Mouse (Mus musculus): Measurements from ENCODE around the gene Tcap.

Gene Tcap

DNA sequence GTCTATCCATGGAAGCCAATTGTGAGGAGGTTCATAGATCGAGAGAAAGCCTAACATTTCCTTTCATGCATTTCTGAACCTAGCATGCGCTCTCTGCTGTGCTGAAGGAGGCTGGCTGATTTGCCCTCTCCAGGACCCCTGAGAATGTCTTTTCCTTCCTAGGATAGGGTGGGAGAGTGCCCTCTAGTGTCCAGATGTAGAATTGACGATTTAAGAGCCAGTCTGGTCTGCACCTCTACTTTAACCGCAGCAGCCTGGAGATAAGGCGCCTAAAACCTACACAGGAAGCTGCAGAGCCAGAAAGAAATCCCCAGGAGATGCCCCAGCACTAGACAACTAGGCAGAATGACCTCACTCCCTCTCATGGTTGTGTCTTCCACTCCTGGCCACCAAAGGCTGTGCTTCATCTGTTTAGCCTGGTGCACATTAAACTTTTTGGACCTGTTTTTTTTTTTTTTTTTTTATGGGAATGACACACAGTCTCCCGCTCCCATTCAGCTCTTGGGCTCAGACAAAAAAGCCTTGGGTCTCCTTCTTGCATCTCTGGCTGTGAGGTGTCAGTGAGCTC is 27.8 kb upstream of the Tcap start:
- peak; percentile 90 for DNase-seq (ENCODE audit: low read depth)

DNA sequence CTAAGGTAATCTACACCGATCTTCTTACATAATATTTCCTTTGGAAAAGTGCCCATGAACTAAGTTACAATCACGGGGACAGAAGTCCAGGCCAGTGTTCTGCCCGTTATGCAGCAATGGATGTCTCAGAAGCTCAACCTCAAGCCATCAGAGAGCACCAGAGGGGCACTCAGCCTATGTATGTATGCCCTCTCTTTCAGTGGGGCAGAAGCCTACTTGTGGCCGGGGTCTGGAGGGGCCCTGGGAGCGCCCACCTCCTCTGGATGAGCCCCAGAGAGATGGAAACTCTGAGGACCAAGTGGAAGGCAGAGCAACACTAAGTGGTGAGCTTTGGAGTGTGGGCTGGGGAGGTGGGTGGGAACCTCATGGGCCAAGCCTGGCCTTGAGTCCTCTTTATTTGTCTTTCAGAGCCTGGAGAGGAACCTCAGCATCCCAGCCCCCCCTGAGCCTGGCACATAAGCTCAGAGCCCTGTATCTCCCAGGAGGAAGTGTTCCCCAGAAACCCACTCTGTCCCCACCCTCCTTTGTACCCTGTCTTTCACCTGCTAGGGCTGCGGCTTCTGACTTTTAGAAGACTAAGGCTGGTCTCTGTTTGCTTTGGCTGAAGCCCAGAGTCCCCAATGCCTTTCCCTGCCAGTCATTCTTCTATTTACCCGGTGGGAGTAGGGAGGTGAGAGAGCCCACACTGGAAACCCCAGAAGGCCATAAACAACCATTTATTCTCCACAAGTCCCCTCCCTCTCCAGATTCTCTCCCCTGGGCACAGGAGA is 26.8 kb upstream of the Tcap start:
- peak; percentile 21 for DNase-seq (ENCODE audit: low read depth)

DNA sequence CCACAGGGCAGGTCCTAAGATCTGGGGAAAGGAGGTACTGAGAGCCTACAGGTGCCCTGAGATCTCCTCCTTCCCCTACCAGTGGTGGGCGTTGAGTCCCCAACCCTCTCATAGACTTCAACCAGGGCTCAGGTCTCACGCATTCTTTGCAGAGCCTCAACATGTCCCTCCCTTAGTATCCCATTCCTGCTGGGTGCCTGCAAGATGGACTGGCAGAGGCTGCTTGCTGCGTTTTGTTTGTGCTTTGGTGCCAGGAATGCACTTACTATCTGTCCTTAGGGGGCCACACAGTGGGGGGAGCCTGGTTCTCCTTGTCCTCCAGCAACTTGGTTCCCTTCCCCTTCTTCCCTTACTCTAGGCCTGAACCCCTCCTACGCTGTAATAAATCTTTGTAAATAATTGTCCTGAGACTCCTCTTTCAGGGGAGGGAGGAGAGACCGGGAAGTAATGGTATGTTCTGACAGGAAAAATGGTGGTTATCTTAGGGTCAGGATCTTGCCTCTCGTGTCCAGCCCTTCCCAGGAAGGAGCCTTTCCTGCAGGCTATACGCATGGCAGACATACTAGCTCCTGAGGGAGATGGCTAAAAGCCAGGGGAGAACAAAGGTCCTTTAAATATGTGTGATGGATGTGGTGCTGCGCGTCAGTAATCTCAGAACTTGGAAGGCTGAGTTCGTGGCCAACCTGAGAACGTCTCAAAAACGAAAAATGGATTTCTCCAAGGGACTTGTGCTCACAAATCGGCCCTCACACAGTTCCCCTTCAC is 26.0 kb upstream of the Tcap start:
- DNase-seq (ENCODE audit: low read depth) = no peak

DNA sequence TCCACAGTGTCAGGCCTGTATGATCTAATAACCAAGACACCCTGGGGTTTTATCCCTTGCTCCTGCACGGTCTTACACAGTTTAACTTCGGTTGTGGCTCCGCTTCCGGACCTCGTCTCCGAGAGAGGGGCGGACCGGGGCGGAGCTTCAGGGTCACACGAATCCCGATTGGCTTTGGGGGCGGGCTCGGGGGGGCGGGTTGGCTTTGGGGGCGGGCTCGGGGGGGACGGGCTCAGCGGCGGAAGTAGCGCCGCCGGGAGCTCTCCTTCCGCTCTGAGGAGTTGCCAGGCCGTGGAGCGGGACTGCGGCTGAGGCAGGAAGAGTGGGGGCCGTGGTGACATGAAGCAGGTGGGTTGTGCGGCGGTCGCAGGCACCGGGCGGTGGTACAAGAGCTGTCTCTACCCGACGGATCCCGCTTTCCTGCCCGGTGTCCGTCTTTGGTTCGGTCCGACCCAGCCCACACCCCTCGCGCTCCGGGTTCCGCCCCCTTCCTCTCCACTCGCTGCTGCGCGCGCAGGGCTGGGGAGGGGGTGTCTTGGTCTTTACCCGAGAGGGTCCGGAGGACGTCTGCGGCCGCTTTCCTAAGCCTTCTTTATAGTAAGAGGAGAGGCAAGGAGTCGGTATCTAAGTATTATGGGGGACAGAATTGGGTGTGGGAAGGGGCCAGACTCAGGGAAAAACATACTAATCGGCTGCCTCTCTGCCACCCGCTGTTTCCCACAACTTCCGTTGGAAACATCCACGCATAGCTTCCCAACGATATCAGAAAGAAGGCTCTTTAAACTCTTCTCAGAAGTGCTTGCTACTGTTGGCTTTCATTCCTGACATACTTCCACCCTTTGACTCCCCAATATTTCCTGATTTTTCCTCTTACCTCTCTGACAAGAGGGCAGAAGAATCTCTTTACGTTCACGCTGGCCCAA is 25.2 kb upstream of the Tcap start, which contains the start of gene Stard3:
Gene Stard3 (plus strand): TSS at position 208 of the 923 bp plus-strand sequence.
- peak; percentile 97 for DNase-seq (ENCODE audit: low read depth)

DNA sequence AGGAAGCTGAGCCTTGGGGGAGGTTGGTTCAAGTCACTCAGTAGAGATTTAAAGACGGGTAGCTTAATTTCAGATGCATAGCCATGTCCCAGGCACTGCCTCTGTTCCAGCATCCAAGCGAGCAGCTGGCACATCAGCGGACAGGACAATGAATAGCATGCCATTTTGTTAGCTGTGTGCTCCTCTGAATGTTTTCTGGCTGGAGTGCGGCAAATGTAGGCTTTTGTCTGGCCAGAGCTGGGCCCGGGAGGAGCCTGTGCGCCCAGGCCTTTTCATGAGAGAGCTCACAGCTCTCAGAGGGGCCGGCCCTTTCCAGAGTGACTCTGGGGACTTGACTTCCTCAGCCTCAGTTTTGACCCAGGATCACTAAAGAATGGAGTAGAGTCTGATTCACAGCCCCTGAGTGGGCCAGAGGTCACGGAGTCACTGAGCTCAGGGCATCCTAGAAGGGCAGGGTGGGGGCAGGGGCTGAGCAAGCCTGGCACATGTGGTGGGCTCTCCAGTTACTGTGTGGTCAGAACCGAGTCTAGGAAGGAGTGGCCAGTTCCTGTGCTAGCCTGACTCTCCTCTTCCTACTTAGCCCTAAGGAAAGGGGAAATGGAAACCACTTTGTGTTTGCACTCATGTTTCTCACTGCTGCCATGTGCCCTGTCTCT is 22.6 kb upstream of the Tcap start:
- no peak for DNase-seq (ENCODE audit: low read depth)

DNA sequence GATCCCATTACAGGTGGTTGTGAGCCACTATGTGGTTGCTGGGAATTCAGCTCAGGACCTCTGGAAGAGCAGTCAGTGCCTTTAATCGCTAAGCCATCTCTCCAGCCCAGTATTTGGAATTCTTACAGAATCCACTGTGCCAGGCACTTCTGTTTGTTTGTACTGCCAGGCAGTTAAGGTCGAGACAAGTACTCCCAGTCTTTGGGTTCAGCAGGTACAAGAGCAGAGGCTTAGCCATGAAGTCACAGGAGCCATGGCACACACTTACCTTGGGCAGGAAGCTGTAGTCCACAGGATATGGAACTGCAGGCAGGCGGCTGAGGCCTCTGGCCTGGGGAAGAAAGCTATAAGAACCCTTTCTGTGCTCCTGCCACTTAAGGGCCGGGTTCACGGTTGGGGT is 19.8 kb upstream of the Tcap start:
- no peak for DNase-seq (ENCODE audit: low read depth)

DNA sequence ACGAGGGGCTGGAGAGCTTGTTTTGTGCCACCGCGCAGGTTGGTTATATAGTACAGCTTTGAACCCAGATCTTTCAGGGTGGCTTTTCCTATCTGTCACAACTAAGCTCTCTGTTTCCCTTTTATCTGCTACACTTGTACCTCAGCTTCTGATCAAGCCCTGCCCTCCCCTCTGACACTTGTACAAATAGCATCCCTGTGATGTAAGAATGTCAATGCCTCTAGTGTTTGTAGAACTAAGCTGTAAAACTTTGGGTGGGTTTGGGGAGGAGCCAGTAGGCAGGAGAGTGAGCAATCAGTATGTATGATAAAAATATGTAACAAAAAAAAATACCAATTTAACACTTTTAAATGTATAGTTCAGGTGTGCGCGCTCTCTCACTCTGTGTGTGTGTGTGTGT is 19.2 kb upstream of the Tcap start:
- DNase-seq (ENCODE audit: low read depth) = no peak

DNA sequence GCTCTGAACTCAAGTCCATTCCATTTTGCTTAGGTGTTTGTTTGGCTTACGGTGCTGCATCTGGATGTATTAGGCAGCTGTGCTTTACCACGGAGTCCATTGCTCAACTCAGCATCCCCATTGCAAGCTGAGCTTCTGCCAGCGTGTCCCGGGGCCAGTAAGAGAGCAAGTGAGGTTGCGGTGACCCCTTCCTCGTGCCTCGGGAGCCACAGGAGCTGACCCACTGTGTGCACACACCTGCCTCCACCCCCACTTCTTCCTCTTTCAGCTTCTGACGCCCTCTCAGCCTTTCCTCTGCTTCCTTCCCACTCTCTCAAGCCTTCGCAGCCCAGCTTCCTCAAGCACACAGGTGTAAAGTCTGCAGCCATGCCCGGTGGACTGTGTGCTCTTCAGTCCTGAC is 17.3 kb upstream of the Tcap start:
- DNase-seq (ENCODE audit: low read depth) = no peak

DNA sequence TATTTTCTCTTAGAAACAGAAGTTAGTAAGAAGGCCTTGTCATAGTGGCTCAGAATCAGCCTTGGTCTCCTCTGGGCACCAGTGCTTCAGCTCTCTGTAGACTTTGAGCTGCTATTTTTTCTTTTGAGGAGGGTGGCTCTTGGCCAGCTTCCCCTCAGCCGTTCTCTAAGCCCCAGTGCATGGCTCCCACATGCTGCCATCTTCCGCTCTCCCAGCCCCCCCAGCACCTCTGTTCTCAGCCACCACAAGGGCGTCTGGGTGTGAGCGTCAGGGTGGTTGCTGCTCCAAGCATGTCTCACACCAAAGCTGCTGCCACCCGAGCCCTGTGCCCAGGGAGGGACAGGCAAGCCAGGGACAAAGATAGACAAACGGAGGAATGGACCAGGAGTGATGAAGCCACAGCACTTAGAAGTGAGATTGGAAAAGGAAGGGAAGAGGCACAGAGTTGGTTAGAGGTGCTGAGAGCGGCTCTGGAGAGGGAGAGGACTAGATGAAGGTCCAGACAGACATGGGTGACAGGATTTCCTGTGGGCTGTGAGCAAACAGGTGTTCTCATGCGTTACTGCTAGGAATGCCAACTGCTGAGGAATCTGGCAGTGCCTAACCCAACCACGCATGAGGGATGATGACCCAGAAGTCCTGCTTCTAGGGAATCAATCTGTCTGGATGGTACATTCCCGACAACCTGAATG is 16.3 kb upstream of the Tcap start:
- DNase-seq (ENCODE audit: low read depth) = no peak

DNA sequence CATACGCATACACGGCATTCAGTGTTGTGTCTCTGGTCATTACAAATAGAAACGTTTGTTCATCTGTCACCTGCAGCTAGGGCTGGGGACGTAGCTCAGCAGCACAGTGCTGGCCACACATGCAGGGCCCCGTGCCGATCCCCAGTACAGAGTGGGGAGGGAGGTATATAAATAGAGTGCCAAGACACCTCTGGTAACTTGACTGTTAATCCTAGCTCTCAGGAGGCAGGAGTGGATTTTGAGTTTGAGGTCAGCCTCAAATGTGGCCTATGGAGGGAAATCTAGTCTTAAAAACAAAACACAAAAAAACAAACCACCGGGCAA is 15.8 kb upstream of the Tcap start:
- DNase-seq (ENCODE audit: low read depth) = no peak

DNA sequence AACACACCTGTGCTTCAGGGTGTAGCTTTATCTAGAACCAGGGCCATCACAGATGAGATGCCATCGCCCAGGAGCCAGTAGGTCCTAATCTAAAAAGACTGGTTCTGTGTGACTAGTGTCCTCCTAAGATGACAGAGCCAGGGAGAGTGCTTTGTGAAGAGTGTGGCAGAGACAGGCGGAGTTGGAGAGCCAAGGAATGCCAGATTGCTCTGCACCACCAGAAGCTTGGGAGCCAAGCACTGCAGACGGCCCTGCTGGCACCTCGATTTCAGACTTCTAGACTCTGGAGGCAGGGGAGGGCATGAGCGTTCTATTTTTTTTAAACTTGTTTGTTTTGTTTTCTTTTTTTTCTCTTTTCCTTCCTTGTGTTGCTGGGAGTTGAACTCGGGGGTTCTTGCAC is 14.3 kb upstream of the Tcap start:
- no peak for DNase-seq (ENCODE audit: low read depth)

DNA sequence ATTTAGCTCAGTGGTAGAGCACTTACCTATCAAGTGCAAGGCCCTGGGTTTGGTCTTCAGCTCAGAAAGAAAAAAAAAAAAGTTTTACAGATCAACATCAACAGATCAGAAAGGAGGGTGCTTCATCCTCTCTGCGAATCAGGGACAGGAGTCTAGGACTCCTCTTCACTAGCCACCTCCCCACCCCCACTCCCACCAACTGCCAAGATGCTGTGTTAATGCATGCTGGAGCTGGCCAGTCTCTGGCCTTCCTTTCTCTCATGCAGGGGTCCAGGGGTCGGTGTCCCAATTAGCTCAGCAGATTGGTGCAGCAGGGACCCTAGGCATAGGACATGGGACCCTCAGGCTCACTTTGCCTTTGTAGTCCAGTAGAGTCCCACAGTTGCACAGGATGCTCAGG is 13.0 kb upstream of the Tcap start:
- no peak for DNase-seq (ENCODE audit: low read depth)

DNA sequence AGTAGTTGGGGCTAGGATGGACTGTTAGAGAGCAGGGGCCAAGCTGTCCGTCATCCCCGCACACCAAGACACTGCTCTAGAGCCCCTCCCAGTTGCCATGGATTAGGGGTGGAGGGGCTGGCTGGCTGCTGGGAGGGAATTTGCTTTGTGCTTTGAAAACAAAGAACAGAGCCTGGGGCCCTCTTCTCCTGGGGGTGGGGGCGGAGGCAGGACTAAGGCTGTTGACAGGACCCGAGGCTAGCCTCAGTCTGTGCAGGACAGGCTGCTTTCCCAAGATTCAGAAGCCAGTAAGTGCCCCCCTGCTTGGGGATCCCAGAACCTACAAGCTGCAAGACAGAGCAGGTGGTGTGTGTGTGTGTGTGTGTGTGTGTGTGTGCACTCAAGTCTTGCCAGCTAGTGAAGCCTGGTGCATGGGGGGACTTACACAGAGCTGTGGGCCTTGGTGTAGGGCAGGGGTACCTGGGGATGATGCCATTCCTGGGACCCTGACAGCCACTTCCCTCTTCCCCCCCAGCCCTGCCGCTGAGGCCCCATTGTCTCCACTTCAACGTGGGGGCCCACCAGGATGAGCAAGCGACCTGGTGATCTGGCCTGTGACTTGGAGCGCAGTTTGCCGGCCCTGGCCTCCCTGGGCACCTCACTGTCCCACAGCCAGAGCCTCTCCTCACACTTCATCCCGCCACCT is 11.9 kb upstream of the Tcap start:
- DNase-seq (ENCODE audit: low read depth) = no peak

DNA sequence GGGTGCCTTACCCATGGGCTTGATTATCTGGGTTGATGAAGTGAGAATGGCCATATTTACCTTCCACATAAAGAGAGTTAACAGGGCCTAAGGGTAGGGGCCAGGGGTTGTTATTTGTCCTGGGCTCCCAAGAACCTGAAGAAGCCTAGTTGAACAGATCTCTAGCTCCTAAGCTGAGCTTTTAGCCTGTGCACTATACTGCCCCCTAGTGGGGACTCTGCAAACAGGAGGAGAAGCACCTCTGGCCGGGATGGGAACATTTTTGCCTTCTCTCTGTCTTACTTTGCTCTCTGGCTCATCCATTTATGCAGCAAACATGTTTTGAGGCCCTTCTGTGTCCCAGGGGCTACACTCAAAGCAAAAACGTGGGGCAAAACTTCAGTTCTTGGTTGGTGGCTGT is 11.2 kb upstream of the Tcap start:
- peak; percentile 84 for DNase-seq (ENCODE audit: low read depth)

DNA sequence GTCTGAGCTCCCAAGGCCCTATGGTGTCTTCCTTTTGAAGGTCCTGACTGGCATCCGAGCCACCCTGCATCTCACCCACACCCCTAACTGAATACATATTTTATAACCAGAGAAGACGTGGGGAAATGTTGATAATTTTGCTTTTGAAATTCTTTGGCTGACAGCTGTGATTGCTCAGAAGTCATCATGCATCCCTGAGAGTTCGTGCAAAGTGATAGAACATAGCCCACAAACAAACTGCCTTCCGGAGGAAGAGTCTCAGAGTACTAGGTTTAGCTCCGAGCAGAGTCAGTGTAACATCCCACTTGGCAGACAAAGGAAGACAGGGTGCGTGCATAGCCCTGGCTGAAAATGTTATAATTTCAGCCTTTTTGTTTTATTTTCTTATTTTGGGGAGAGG is 10.4 kb upstream of the Tcap start:
- no peak for DNase-seq (ENCODE audit: low read depth)

DNA sequence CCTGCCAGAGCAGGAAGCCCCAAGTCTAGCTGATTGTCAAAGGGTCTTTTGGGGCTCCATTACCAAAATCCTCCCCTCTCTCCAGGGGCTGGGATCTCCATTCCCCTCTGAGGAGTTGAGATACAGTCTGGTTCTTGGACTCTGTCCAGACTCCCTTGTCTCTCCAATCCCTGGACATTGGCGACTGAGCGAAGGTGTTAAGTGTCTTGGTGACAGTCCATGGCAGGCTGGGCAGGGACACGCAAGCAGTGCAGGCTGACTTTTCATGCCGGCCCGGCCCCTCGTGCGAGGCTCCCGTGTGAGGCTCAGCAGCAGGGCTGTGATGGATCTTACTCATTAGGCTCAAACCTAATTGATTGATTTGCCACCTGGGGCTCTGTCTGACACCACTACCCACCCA is 9.3 kb upstream of the Tcap start:
- no peak for DNase-seq (ENCODE audit: low read depth)

DNA sequence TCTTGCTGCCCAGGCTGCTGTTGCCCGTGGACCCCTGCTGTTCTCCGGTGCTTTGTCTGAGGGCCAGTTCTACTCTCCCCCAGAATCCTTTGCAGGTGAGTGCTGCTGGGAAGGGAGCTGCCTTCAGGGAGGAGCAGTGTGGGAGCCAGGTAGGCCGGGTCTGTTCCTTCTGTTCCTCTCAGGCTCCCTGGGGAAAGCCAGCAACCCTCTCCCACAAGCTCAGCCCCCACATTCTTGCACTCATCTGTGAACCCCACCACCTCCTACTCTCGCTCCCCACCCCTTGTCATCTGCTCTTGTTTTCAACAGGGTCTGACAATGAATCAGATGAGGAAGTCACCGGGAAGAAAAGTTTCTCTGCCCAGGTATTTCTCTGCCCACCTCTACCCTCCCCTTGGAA is 6.9 kb upstream of the Tcap start:
- no peak for DNase-seq (ENCODE audit: low read depth)

DNA sequence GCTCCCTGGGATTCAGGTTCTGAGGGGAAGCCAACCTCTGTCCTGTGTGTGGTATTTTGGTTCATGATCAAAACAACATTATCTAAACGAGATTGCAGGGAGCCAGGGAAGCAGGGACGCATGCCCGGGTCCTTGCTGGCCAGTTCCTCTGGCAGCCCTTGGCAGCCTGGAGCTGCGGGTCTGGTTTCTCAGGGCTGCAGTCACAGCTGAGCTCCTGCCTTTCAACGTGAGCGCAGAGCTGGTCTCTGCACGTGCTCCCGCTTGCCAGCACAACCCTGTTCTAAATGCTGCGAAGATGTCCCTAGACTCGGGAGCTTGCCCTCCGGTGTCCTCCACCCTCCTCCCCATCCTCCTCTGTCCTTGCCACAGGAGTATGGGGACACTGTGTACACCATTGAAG is 5.8 kb upstream of the Tcap start:
- DNase-seq (ENCODE audit: low read depth) = no peak

DNA sequence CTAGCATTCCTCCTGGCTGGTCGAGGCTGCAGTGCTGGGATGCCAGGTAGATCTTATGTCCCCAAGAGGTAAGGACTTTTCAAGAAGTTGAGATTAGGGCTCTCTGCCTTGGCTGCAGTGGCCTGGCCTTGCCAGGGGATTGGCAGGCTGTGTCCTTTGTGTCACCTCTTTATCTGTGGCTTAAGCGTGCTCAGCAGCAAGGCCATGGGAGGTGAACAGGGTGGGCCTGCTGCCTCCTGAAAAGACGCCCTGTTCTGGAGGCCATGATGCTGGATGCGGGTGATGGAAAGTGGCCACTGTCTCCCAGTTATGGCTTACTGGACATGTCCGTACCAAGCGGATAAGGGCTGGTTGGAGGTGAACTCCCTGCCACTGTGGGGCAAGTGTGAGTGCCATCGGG is 4.2 kb upstream of the Tcap start:
- DNase-seq (ENCODE audit: low read depth) = no peak

DNA sequence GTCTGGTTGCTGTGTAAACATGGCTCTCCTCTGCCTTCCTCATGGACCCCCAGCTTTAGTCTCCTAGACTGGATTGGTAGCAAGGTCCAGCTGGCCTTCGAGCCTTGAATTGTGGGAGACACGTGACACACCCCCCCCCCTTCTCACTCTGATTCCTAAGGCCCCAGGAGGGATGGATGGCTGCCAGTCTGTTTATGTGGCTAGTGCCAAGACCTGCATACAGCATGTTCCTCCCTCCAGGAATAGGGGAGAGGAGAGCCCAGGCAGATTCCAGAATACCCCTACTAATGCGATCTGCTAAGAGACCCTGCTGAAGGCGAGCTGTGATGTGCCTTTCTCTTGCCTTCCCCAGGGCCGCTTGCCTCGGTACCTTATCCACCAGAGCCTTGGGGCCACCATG is 3.5 kb upstream of the Tcap start:
- DNase-seq (ENCODE audit: low read depth) = no peak

DNA sequence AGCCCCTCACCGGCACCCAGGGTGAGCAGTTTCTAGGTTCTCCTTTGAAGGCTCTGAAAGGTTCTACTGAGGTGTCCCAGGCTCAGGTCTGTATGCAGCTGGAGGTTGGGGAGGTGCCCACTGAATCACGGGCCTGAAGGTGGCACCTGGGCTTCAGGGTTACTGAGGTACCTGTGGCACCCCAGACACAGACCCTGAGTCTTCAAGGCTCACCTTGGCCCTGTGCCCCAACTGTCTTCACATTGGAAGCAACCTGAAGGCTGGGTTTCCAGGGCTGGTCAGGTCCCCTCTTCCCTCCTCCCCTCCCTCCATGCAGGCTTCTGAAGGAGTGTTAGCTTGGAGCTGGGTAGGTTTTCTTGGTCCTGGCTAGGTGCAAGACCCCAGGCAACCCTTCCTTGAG is 2.0 kb upstream of the Tcap start:
- DNase-seq (ENCODE audit: low read depth) = no peak

All from induced T-regulatory cell, adult 2 months (primary cell).